Mouse (Mus musculus): ENCODE results near the gene Ros1. TPM values are rescaled to one million over a fixed set of nuclear protein-coding genes. Genes with fewer than 3 reads are reported as not detected.

Ros1 gene
- 1.7 and 2.1 TPM in 2 replicates for polyA plus RNA-seq (2015; fragmentation: Nextera tagmentation; extraction: Ambion mirVana)

- Histone ChIP-seq H3K9me3 (ENCODE audit: low read length) (peaks cover 2% of the 10 kb centered on the region; the same call in 1 of the 2 replicates), H3K27me3 (ENCODE audit: insufficient read depth, low read length) (no peaks in the 10 kb centered on the region), H3K4me1 (ENCODE audit: insufficient read depth, low read length) (no peaks in the 10 kb centered on the region), H3K4me3 (ENCODE audit: low read length) (no peak within 1 kb of the TSS), H3K27ac (ENCODE audit: low read length) (peak within 1 kb of the TSS; percentile 49), H3K9ac (replicated peaks; ENCODE audit: low read length) (no peak within 1 kb of the TSS), H3K4me2 (replicated peaks; ENCODE audit: low read depth, low read length) (no peak within 1 kb of the TSS; the same call in 1 of the 2 replicates), H3K36me3 (ENCODE audit: insufficient read depth, low read length) (no peaks in the 10 kb centered on the region)
- no peak; the same call in 1 of the 2 replicates for ATAC-seq (ENCODE audit: low FRiP score, low TSS enrichment)
- WGBS = 57% methylated on average over 7 of the region's 7 CpGs
These were observed at the start of gene Ros1 for GRCm38 (mm10) chr10:52194957-52195852. Ros1 (minus strand) TSS chr10:52195244.

DNA sequence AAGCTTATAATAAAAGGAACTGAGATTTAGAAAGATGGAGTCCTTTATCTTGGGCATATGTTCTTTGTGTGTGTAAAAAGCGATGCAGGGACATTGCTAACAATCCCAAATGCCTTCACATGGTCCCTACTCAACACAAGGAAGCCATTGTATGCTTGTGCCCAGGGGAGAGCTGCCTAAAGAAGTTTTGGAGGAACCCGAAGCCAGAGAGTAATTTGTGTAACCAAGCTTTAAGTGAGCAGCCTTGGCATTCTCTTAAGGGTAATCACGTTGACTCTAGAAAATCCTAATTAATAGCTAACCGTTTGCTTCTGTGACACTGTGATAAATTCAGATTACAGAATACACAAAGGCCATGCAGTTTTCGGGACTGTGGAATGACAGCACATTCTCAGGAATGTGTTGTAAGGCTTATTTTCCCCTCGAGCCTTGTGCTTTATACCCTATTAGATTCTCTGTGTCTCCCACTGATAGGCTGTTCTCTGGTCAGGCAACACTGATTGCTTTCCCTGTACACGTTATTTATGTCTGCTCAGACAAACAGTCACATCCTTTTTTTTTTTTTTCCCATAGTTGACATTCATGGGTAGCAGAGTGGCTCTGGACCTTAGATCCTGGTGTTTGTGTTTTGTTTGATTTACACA, 47.8 kb upstream of the Ros1 start:
- no peak overlapping the region for H3K4me2 ChIP-seq (replicated peaks; ENCODE audit: low read depth, low read length)
- no peak overlapping the region for H3K4me3 ChIP-seq (ENCODE audit: low read length)
- H3K27ac ChIP-seq (ENCODE audit: low read length) = 0 out of 2 replicates have a peak overlapping the region, but pooled peaks have one; percentile 21
- no peaks in the 10 kb centered on the region for H3K9me3 ChIP-seq (ENCODE audit: low read length)
- 22% methylated on average over 7 of the region's 7 CpGs for WGBS
- no peaks in the 10 kb centered on the region for H3K27me3 ChIP-seq (ENCODE audit: insufficient read depth, low read length)
- ATAC-seq (ENCODE audit: low FRiP score, low TSS enrichment) = peak; percentile 67; the same call in 1 of the 2 replicates
- H3K9ac ChIP-seq (replicated peaks; ENCODE audit: low read length) = no peak overlapping the region
- no peaks in the 10 kb centered on the region for H3K36me3 ChIP-seq (ENCODE audit: insufficient read depth, low read length)
- H3K4me1 ChIP-seq (ENCODE audit: insufficient read depth, low read length) = peaks cover 11% of the 10 kb centered on the region

GRCm38 (mm10) chr10:52242015-52242414, 47.0 kb upstream of the Ros1 start:
- Histone ChIP-seq H3K4me2 (replicated peaks; ENCODE audit: low read depth, low read length) (no peak overlapping the region), H3K4me3 (ENCODE audit: low read length) (no peak overlapping the region), H3K27ac (ENCODE audit: low read length) (no peak overlapping the region), H3K27me3 (ENCODE audit: insufficient read depth, low read length) (no peaks in the 10 kb centered on the region), H3K9ac (replicated peaks; ENCODE audit: low read length) (no peak overlapping the region), H3K4me1 (ENCODE audit: insufficient read depth, low read length) (peaks cover 11% of the 10 kb centered on the region), H3K36me3 (ENCODE audit: insufficient read depth, low read length) (no peaks in the 10 kb centered on the region), H3K9me3 (ENCODE audit: low read length) (no peaks in the 10 kb centered on the region)
- 87% methylated on average over 5 of the region's 5 CpGs for WGBS
- no peak for ATAC-seq (ENCODE audit: low FRiP score, low TSS enrichment)

GRCm38 (mm10) chr10:52235461-52235860, 40.4 kb upstream of the Ros1 start:
- no peak for ATAC-seq (ENCODE audit: low FRiP score, low TSS enrichment)
- no peak overlapping the region for H3K9ac ChIP-seq (replicated peaks; ENCODE audit: low read length)
- 82% methylated on average over 5 of the region's 5 CpGs for WGBS
- H3K4me1 ChIP-seq (ENCODE audit: insufficient read depth, low read length) = peaks cover 21% of the 10 kb centered on the region
- H3K9me3 ChIP-seq (ENCODE audit: low read length) = no peaks in the 10 kb centered on the region
- no peaks in the 10 kb centered on the region for H3K27me3 ChIP-seq (ENCODE audit: insufficient read depth, low read length)
- no peaks in the 10 kb centered on the region for H3K36me3 ChIP-seq (ENCODE audit: insufficient read depth, low read length)
- no peak overlapping the region for H3K27ac ChIP-seq (ENCODE audit: low read length)
- peak overlapping the region; percentile 81 for H3K4me3 ChIP-seq (ENCODE audit: low read length)
- H3K4me2 ChIP-seq (replicated peaks; ENCODE audit: low read depth, low read length) = peak overlapping the region; percentile 68

DNA sequence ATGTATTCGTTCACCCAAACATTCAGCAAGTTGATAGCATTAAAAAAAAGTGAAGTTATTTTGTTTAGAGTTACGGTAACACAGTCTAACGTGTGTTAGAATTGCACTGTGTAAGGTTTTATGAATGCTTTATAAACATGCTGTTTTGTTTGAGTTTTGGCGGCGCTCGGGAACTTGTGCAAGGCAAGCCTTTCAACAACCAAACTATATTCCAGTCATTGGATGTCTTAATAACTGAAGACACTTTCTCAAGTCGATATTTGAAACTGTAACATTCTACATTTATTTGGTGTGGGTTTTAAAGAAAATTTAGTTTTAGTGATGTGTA, 39.6 kb upstream of the Ros1 start:
- WGBS = 18% methylated on average over 7 of the region's 7 CpGs
- H3K4me1 ChIP-seq (ENCODE audit: insufficient read depth, low read length) = peaks cover 21% of the 10 kb centered on the region
- peak overlapping the region; percentile 68 for H3K4me2 ChIP-seq (replicated peaks; ENCODE audit: low read depth, low read length)
- H3K27me3 ChIP-seq (ENCODE audit: insufficient read depth, low read length) = no peaks in the 10 kb centered on the region
- no peak for ATAC-seq (ENCODE audit: low FRiP score, low TSS enrichment)
- no peak overlapping the region for H3K27ac ChIP-seq (ENCODE audit: low read length)
- no peaks in the 10 kb centered on the region for H3K9me3 ChIP-seq (ENCODE audit: low read length)
- no peaks in the 10 kb centered on the region for H3K36me3 ChIP-seq (ENCODE audit: insufficient read depth, low read length)
- peak overlapping the region; percentile 81 for H3K4me3 ChIP-seq (ENCODE audit: low read length)
- peak overlapping the region; percentile 87 for H3K9ac ChIP-seq (replicated peaks; ENCODE audit: low read length)

DNA sequence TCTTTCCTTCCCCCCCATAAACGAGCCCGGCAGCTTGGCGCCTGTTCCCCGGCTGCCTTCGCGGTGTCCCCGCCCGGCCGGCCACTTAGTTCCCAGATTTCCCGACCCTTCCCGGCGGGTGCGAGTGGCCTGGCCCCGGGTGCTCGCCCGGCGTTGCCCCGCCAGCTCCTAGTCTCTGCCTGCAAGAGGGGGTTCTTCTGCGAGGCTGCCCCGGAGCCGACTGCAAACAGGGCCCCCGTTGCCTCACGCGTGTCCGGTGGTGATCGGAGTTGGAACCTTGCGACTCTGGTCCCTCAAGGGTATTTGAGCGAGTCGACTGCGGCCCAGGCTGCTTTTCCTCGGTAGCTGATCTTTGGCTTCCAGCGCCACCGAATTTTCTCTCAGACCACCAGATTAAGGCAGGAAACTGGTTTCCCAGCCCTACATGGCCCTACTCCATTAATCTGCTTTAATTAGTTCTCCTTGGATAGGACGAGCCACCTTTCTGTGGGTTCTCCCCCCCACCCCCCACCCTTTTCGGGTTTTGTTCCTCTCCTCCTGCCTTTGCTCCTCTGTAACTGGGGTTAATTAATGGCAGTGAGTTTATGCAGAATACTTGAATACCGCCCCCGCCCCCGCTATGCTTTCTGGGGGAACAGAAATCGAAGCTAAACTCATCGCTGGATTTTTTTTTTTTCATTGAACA, 39.1 kb upstream of the Ros1 start:
- under 1% methylated on average over 38 of the region's 40 CpGs for WGBS
- Histone ChIP-seq H3K9me3 (ENCODE audit: low read length) (no peaks in the 10 kb centered on the region), H3K36me3 (ENCODE audit: insufficient read depth, low read length) (no peaks in the 10 kb centered on the region), H3K27ac (ENCODE audit: low read length) (peak overlapping the region; percentile 88), H3K4me1 (ENCODE audit: insufficient read depth, low read length) (peaks cover 21% of the 10 kb centered on the region), H3K4me3 (ENCODE audit: low read length) (peak overlapping the region; percentile 81), H3K4me2 (replicated peaks; ENCODE audit: low read depth, low read length) (peak overlapping the region; percentile 68), H3K27me3 (ENCODE audit: insufficient read depth, low read length) (no peaks in the 10 kb centered on the region), H3K9ac (replicated peaks; ENCODE audit: low read length) (peak overlapping the region; percentile 87)
- ATAC-seq (ENCODE audit: low FRiP score, low TSS enrichment) = peak; percentile 65

GRCm38 (mm10) chr10:52233301-52233968, 38.4 kb upstream of the Ros1 start, which contains the start of gene Dcbld1:
Dcbld1 (plus strand) TSS chr10:52233619.
- under 1% methylated on average over 47 of the region's 60 CpGs for WGBS
- H3K27ac ChIP-seq (ENCODE audit: low read length) = peak within 1 kb of the TSS; percentile 88
- peak within 1 kb of the TSS; percentile 81 for H3K4me3 ChIP-seq (ENCODE audit: low read length)
- peaks cover 21% of the 10 kb centered on the region for H3K4me1 ChIP-seq (ENCODE audit: insufficient read depth, low read length)
- H3K4me2 ChIP-seq (replicated peaks; ENCODE audit: low read depth, low read length) = peak within 1 kb of the TSS; percentile 68
- H3K36me3 ChIP-seq (ENCODE audit: insufficient read depth, low read length) = no peaks in the 10 kb centered on the region
- H3K9ac ChIP-seq (replicated peaks; ENCODE audit: low read length) = peak within 1 kb of the TSS; percentile 87
- H3K9me3 ChIP-seq (ENCODE audit: low read length) = no peaks in the 10 kb centered on the region
- peak; percentile 96 for ATAC-seq (ENCODE audit: low FRiP score, low TSS enrichment)
- H3K27me3 ChIP-seq (ENCODE audit: insufficient read depth, low read length) = no peaks in the 10 kb centered on the region

GRCm38 (mm10) chr10:52232196-52233176, 37.4 kb upstream of the Ros1 start:
- H3K4me2 ChIP-seq (replicated peaks; ENCODE audit: low read depth, low read length) = peak overlapping the region; percentile 68
- H3K36me3 ChIP-seq (ENCODE audit: insufficient read depth, low read length) = no peaks in the 10 kb centered on the region
- peak overlapping the region; percentile 46; the same call in 1 of the 2 replicates for H3K9ac ChIP-seq (replicated peaks; ENCODE audit: low read length)
- H3K4me1 ChIP-seq (ENCODE audit: insufficient read depth, low read length) = peaks cover 21% of the 10 kb centered on the region
- H3K4me3 ChIP-seq (ENCODE audit: low read length) = peak overlapping the region; percentile 81
- WGBS = 6% methylated on average over 21 of the region's 21 CpGs
- peak overlapping the region; percentile 88 for H3K27ac ChIP-seq (ENCODE audit: low read length)
- ATAC-seq (ENCODE audit: low FRiP score, low TSS enrichment) = peak; percentile 52
- no peaks in the 10 kb centered on the region for H3K27me3 ChIP-seq (ENCODE audit: insufficient read depth, low read length)
- H3K9me3 ChIP-seq (ENCODE audit: low read length) = no peaks in the 10 kb centered on the region

Data from kidney, embryonic 16.5 days (tissue).